Mouse (Mus musculus) myocyte (in vitro differentiated cells): Measurements from ENCODE around the gene Ank3. TPM values are rescaled to one million over a fixed set of nuclear protein-coding genes. Genes with fewer than 3 reads are reported as not detected.

Experiments used
- H3K27me3 ChIP-seq: one replicate; pipeline ENCODE4 v1.6.1; 2011; ENCODE audit not compliant: control insufficient read depth, insufficient read depth, insufficient read length
- H3K36me3 ChIP-seq: one replicate; pipeline ENCODE4 v1.6.1; 2011; ENCODE audit not compliant: control insufficient read depth, insufficient read depth
- H3K4me2 ChIP-seq: one replicate; pipeline ENCODE4 v1.6.1; 2011; ENCODE audit warnings: low read depth, control low read depth
- H3K4me3 ChIP-seq: one replicate; pipeline ENCODE4 v1.5.1; 2011; ENCODE audit warnings: mild to moderate bottlenecking, control low read depth, moderate library complexity
- H3K79me2 ChIP-seq: one replicate; pipeline ENCODE4 v1.6.1; 2011; ENCODE audit not compliant: control insufficient read depth, insufficient read depth
- H3ac ChIP-seq: one replicate; pipeline ENCODE4 v1.6.1; 2011; ENCODE audit not compliant: control insufficient read depth, insufficient read length
- CEBPB ChIP-seq: IDR thresholded peaks from 2 replicates; pipeline ENCODE4 v1.6.1; 2011; ENCODE audit warnings: mild to moderate bottlenecking, moderate library complexity; ENCODE audit not compliant: poor library complexity, insufficient read depth, severe bottlenecking
- E2F4 ChIP-seq: IDR thresholded peaks from one replicate; pipeline ENCODE4 v1.6.1; 2011; ENCODE audit warnings: mild to moderate bottlenecking, control low read depth, moderate library complexity; ENCODE audit not compliant: insufficient read depth
- MAX ChIP-seq: IDR thresholded peaks from one replicate; pipeline ENCODE4 v1.6.1; 2011; ENCODE audit warnings: low read depth, mild to moderate bottlenecking, control low read depth
- MYOD1 ChIP-seq, 3 experiments: IDR thresholded peaks; one replicate each; pipeline ENCODE4 v1.6.1; 2011; ENCODE audit warnings: control low read depth in 2 of 3, low read depth in 2 of 3, mild to moderate bottlenecking in 2 of 3, moderate library complexity in 1 of 3; ENCODE audit not compliant: insufficient read length in 2 of 3, control insufficient read depth in 1 of 3
- MYOG ChIP-seq, 3 experiments: IDR thresholded peaks; one replicate each; pipeline ENCODE4 v1.6.1; 2011; ENCODE audit warnings: control low read depth in 2 of 3, low read depth in 2 of 3, mild to moderate bottlenecking in 2 of 3; ENCODE audit not compliant: insufficient read length in 2 of 3, control insufficient read depth in 1 of 3, insufficient read depth in 1 of 3
- POLR2A ChIP-seq: IDR thresholded peaks from one replicate; pipeline ENCODE4 v1.6.1; 2011; ENCODE audit warnings: low read depth, mild to moderate bottlenecking, control low read depth, moderate library complexity; ENCODE audit not compliant: insufficient read length
- POLR2AphosphoS2 ChIP-seq: IDR thresholded peaks from one replicate; pipeline ENCODE4 v1.6.1; 2011; ENCODE audit warnings: low read depth, control low read depth; ENCODE audit not compliant: insufficient read length
- REST ChIP-seq: IDR thresholded peaks from one replicate; pipeline ENCODE4 v1.6.1; 2011; ENCODE audit warnings: mild to moderate bottlenecking, control low read depth, moderate library complexity; ENCODE audit not compliant: insufficient read depth, insufficient read length
- SRF ChIP-seq: IDR thresholded peaks from one replicate; pipeline ENCODE4 v1.6.1; 2011; ENCODE audit warnings: low read depth; ENCODE audit not compliant: control insufficient read depth, insufficient read length
- TCF12 ChIP-seq: IDR thresholded peaks from one replicate; pipeline ENCODE4 v1.6.1; 2011; ENCODE audit warnings: mild to moderate bottlenecking, control low read depth; ENCODE audit not compliant: poor library complexity, insufficient read depth, severe bottlenecking
- TCF3 ChIP-seq: IDR thresholded peaks from one replicate; pipeline ENCODE4 v1.6.1; 2011; ENCODE audit warnings: low read depth, control low read depth; ENCODE audit not compliant: insufficient read length
- USF1 ChIP-seq: IDR thresholded peaks from one replicate; pipeline ENCODE4 v1.6.1; 2011; ENCODE audit warnings: low read depth, mild to moderate bottlenecking, control low read depth, moderate library complexity
- polyA plus RNA-seq: library from polyadenylated mRNA; unstranded; fragments of >200 nt; fragmentation: generic; extraction: Trizol; gene quantifications from one replicate; pipeline ENCODE4 v1.2.1, GENCODE M21; 2012; ENCODE audit warnings: missing spikeins

Ank3 gene
- polyA plus RNA-seq, 1 experiment, result 5.5 TPM

DNA sequence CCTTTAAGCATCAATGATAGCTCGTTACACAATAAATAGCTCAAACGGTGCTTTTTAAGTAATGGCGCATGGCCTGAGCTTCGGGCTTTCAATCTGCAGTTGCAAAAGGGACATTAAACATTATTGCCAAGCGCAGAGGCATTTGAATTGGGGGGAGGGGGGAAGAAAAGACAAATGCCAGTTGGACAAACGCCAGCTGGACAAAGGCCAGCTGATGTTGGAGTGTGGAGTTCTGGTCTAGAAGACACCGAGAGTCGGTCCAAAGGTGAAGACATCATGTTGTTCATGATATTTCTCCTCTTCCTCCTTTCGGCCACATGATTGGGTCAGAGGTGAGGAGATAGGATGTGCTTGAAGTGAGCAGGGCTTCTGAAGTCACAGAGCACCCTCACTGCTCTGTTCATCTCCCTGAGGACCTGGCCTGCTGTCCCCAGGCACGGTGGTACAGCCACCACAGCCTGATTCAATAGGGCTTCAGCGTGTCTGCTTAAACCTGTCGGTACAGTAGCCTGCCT lies 321.4 kb downstream of the Ank3 start:
- Histone ChIP-seq H3K4me3 (no peak overlapping the region), H3K4me2 (no peak overlapping the region), H3K36me3 (no peaks in the 10 kb centered on the region), H3K79me2 (no peaks in the 10 kb centered on the region), H3ac (no peak overlapping the region), H3K27me3 (no peaks in the 10 kb centered on the region)
- TF ChIP-seq POLR2A, result no peak
- TF ChIP-seq TCF12, result no peak
- no peak for TF ChIP-seq E2F4

DNA sequence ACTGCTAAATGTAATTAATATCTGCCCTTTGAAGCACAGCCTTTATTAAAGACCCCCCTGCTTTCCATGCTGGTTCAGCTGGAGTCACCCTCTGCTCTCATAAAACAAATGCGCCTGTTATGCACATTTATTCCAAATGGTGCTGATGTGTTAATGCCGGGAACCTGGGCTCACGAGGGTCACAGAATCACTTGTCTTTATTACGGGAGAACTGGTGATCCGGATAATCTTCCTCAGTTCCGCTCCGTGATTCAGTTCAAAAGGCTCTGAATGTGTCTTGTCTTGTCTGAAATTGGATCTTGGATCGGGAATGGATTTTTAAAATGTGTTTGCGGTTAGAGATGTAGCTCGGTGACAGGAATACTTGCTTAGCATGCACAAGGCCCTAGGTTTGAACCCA lies 321.9 kb downstream of the Ank3 start:
- H3K4me3 ChIP-seq, result no peak overlapping the region
- no peak overlapping the region for H3K4me2 ChIP-seq
- no peaks in the 10 kb centered on the region for H3K36me3 ChIP-seq
- TF ChIP-seq MAX (no peak), TCF3 (no peak), MYOD1 (IDR thresholded peaks at IDR 0.05; ENCODE audit: control insufficient read depth in 1 of 3, insufficient read length in 2 of 3, low read depth in 2 of 3) (no peak), USF1 (no peak), CEBPB (no peak)
- H3ac ChIP-seq, result no peak overlapping the region
- no peaks in the 10 kb centered on the region for H3K27me3 ChIP-seq
- no peaks in the 10 kb centered on the region for H3K79me2 ChIP-seq

DNA sequence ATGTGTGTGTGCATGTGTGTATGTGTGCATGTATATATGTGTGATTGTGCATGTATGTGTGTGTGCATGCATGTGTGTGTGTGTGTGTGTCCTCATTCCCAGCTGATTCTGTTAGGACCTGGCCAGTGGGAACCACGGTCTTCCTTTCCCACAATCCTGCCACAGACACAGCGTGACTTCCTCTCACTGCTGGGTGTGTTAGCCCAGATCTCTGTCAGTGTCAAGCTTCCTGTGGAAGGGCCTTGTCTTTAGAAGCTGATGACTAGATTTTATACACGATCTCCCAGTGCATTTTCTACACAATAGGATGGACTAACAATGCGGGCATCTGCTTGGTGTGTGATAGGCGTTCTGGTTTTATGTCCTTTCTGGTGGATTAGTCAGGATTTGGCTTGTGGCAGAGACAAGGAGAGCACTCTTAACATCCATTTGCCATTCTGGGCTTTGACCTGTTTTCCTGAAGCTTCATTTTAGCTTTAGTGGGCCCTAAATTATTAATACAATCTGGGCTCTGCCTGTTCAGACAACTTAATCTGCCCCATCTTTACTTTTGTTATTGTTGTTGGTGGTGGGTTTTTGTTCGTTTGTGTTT lies 322.4 kb downstream of the Ank3 start:
- Histone ChIP-seq H3K27me3 (no peaks in the 10 kb centered on the region), H3K36me3 (no peaks in the 10 kb centered on the region), H3K4me2 (no peak overlapping the region), H3K4me3 (no peak overlapping the region), H3K79me2 (no peaks in the 10 kb centered on the region), H3ac (no peak overlapping the region)
- no peak for TF ChIP-seq POLR2AphosphoS2
- TF ChIP-seq POLR2A, result no peak
- TF ChIP-seq E2F4, result no peak
- no peak for TF ChIP-seq TCF12
- no peak for TF ChIP-seq REST
- no peak for TF ChIP-seq MYOD1 (IDR thresholded peaks at IDR 0.05; ENCODE audit: control insufficient read depth in 1 of 3, insufficient read length in 2 of 3, low read depth in 2 of 3)
- no peak for TF ChIP-seq CEBPB
- no peak for TF ChIP-seq USF1
- TF ChIP-seq MAX, result no peak
- TF ChIP-seq SRF, result no peak
- TF ChIP-seq MYOG (IDR thresholded peaks at IDR 0.05; ENCODE audit: control insufficient read depth in 1 of 3, insufficient read depth in 1 of 3, insufficient read length in 2 of 3, low read depth in 2 of 3), result no peak
- no peak for TF ChIP-seq TCF3

DNA sequence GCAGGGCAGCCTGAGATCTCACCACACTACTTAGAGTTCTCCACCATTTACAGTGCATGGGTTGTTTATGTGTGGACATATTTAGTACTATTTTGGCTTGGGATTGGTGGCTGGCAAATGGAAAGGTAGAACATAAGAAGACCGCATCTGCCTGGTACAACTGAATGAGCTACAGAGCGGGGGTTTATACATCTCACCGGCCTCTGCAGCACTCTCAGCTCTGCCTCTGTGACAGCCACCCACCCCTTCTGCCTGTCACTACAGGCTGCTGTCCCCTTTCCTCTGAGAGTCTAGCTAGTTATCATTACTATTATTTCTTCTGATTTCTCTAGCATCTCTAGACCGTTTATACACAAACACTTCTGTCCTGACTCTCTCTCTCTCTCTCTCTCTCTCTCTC lies 325.6 kb downstream of the Ank3 start:
- Histone ChIP-seq H3K4me2 (no peak overlapping the region), H3K79me2 (no peaks in the 10 kb centered on the region), H3K36me3 (no peaks in the 10 kb centered on the region), H3K4me3 (no peak overlapping the region), H3K27me3 (no peaks in the 10 kb centered on the region), H3ac (no peak overlapping the region)
- no peak for TF ChIP-seq POLR2A
- no peak for TF ChIP-seq MYOG (IDR thresholded peaks at IDR 0.05; ENCODE audit: control insufficient read depth in 1 of 3, insufficient read depth in 1 of 3, insufficient read length in 2 of 3, low read depth in 2 of 3)

DNA sequence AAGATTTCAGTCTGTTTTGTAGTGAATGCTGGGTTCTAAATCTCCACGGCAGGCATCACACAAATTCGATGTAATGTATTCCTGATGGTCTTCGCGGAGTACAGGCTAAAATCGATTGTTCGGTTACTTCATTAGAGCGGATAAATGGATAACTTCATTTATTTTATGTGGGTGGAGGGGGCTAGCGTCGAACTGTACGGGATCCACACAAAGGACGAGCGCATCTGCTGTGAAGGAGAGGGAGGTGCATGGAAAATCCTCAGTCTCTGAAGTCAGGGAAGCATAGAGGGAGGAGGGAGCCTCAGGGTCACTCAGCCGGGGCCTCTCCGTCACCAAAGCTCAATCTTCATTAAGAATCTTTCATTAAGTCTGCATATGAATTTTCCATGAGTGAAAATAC lies 326.5 kb downstream of the Ank3 start:
- TF ChIP-seq E2F4, result no peak
- no peak for TF ChIP-seq MYOD1 (IDR thresholded peaks at IDR 0.05; ENCODE audit: control insufficient read depth in 1 of 3, insufficient read length in 2 of 3, low read depth in 2 of 3)
- no peak for TF ChIP-seq POLR2AphosphoS2
- no peak for TF ChIP-seq POLR2A
- TF ChIP-seq SRF, result no peak
- Histone ChIP-seq H3ac (no peak overlapping the region), H3K4me3 (no peak overlapping the region), H3K4me2 (no peak overlapping the region), H3K36me3 (no peaks in the 10 kb centered on the region), H3K79me2 (no peaks in the 10 kb centered on the region), H3K27me3 (no peaks in the 10 kb centered on the region)

DNA sequence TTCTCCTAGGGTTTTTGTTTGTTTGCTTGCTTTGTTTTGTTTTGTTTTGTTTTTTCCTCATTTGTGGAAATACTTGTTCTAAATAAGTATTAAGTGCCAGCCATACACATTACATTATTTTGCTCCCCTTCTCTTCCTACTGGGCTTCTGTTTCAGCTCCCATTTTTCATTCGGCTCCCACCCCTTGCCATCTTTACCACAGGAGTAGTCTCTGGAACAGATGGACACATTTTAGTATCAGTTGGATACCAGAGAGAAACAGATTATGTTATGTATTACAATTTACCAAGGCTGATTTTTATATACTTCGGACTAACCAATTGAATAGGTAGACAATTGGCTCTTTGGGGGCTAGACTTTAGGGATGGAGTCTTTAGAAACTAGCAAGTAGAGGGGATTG lies 327.7 kb downstream of the Ank3 start:
- Histone ChIP-seq H3K79me2 (no peaks in the 10 kb centered on the region), H3ac (no peak overlapping the region), H3K4me3 (no peak overlapping the region), H3K27me3 (no peaks in the 10 kb centered on the region), H3K36me3 (no peaks in the 10 kb centered on the region), H3K4me2 (no peak overlapping the region)
- TF ChIP-seq MYOG (IDR thresholded peaks at IDR 0.05; ENCODE audit: control insufficient read depth in 1 of 3, insufficient read depth in 1 of 3, insufficient read length in 2 of 3, low read depth in 2 of 3), result no peak
- TF ChIP-seq MAX, result no peak
- TF ChIP-seq TCF3, result no peak
- no peak for TF ChIP-seq USF1
- TF ChIP-seq REST, result no peak
- TF ChIP-seq SRF, result no peak
- no peak for TF ChIP-seq CEBPB
- TF ChIP-seq POLR2AphosphoS2, result no peak
- no peak for TF ChIP-seq TCF12
- no peak for TF ChIP-seq MYOD1 (IDR thresholded peaks at IDR 0.05; ENCODE audit: control insufficient read depth in 1 of 3, insufficient read length in 2 of 3, low read depth in 2 of 3)
- no peak for TF ChIP-seq POLR2A
- no peak for TF ChIP-seq E2F4
